Mouse (Mus musculus) urinary bladder, adult 18-20 months (tissue): ENCODE measurements around the gene Xpo4.

ENCODE experiments used
- DNase-seq, 2 experiments: peaks; one replicate each; pipeline ENCODE4 v3.0.0; 2022; ENCODE audit warnings: low spot score in 2 of 2, mixed read lengths in 2 of 2

The Xpo4 gene

DNA sequence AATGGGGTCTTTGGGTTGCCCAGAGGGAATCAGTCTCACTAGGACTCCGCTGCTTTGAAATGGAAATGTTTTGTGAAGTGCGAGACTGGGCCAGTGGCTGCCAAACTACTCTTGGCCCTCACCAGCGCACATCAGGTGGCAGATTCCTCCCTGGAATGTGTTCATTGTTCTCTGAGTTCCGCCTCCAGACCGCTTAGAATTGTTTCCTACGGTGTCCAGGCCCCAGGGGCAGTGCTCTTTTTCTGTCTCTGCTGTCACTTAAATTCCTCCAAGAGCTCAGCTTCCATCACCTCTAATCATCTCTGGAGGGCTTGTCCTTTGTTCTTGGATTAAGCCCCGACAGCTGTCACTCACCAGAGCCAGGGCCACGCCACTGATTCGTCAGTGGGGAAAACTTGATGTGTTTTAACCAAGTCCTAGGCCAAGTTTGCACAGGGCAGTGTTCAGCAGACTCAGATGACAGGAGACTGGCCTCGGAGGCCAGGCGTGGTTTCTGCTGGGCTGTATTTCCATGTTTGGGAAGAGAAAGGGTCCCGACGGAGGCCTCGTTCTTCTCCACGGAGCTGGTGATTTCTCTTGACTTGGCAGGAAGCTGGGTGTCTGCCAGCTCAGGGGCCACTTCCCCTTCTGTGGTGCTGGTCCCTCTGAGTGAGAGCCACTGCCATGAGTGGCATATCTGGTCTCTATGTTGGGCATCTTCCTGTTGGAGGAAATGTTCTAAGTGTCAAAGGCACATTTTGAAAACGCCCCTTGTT, 127.8 kb downstream of the Xpo4 start:
- no peak for DNase-seq

GRCm38 (mm10) chr14:57536820-57537219, 128.4 kb downstream of the Xpo4 start:
- DNase-seq, result no peak

DNA sequence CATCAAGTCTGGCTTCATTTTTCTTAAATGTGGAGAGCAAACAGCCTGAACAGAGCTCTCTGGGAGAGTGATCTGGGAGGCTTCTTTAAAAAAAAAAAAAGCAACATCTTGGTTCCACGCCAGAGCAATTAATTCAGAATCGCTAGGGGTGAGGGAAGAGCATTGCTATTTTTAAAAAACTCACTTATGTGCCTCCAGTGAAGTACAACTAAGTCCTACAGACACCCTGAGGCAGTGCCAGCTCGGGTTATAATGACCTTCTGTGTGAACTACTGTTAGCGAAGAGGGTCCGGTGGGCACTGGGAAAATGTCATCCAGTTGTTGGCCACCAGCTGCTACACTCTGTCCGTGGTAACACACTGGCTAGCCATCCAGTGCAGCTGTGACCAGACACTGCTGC, 129.6 kb downstream of the Xpo4 start:
- DNase-seq, result no peak

DNA sequence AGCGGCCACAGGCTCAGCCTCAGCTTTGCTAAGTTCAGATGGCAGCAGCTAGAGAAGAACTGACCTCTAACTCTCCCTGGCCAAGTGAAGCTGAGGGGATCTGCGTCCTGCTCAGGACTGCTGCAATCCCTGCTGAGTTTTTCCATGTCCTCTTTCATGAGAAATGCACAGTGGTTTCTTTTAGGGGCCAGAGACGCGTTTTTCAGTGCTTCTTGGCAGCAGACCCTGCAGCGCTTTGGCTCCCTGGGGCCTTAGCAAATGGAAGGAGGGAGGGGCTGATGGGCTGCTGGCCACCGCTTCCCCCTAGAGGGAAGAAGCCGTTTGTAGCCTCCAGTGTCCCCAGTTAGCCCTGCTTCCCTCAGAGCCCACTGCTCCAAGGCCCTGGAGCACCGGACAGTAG, 130.3 kb downstream of the Xpo4 start:
- DNase-seq, result no peak

GRCm38 (mm10) chr14:57534346-57534745, 130.9 kb downstream of the Xpo4 start:
- no peak for DNase-seq

GRCm38 (mm10) chr14:57533841-57534240, 131.4 kb downstream of the Xpo4 start:
- no peak for DNase-seq

GRCm38 (mm10) chr14:57533214-57533613, 132.0 kb downstream of the Xpo4 start:
- DNase-seq, result peak in 1 of 2 experiments; percentile 41

DNA sequence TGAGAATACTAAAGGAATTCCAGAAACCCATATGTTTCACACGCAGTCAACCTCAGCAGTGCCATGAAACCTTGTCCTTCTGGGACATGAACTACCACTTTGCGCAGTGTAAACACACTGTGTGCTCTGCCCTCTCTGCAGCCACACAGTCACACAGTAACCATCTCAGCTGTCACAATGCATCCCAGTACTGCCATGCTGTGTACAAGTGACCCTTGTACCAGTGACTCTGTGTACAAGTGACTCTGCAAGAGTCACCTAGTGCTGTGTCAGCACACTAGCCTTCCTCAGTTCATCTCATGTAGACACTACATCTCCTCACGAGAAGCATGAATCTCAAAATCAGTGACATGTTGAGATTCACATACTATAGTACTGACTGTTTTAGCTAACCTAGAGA, 132.7 kb downstream of the Xpo4 start:
- DNase-seq, result no peak

- no peak for DNase-seq
Measured at GRCm38 (mm10) chr14:57529786-57530515, 135.3 kb downstream of the Xpo4 start.

DNA sequence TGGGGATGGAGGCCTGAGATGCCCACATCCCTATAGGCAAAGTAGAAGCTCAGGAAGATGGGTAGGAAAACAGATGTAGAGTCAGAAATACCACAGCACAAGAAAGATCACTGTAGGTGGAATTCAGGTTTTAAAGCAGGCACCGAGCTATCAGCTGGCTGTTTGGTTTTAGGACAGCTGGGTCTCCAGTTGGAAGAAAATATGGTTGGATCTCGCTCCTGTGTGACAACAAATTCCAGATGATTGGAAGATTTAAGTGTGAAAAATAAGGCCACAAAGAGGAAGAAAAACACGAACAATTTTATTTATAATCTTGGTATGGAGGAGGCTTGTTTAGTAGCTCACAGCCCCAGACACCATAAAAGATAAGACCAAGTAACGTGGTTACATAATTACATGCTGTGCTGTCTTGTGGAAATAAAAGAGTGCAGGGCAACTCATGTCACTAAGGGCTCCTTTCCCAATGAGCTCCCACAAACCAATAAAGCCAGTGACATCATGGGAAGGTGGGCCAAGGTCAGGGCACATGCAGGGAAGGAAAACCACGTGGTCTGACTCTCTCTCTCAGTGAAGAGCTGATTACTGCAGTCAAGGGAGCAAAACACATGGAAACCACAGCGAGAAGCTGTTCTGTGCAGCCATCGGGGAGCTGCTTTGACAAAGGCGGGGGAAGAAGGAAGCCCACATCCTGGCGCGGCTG, 136.0 kb downstream of the Xpo4 start:
- no peak for DNase-seq

DNA sequence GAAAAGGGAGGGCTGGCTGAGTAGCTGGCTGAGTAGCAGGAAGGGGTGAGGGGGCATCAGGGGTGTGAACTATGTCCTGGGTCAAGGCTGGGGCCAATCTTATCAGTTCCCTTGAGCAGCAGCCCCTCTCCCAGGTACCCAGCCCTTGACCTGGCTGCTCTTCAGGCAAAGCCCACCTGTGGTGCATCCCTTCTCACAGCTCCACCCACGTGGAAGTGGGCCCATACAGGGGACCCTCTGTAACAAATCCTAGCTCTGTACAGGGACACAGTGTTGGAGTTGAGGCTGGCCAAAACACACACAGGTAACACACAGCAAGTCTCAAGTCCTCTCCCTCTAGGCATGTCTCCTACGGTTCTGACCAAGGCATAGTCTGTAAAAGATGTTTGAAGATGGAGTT, 137.6 kb downstream of the Xpo4 start:
- DNase-seq, result no peak
